Mouse (Mus musculus) cerebellum, adult 9-10 months (tissue): ENCODE results near the gene Clip1.
A peak's percentile ranks its signal among the peaks of the same experiment; 100 is the strongest.

Experiments used
- DNase-seq: peaks from one replicate; pipeline ENCODE4 v3.0.0; 2022

Gene Clip1

GRCm38 (mm10) chr5:123593622-123594280 is 90.7 kb downstream of the Clip1 start:
- no peak for DNase-seq

- DNase-seq: no peak
Observed at GRCm38 (mm10) chr5:123580043-123580442, 104.4 kb downstream of the Clip1 start.

- no peak for DNase-seq
Observed at GRCm38 (mm10) chr5:123576696-123577095, 107.7 kb downstream of the Clip1 start.

- DNase-seq: peak; percentile 28
Observed at GRCm38 (mm10) chr5:123573362-123573761, 111.1 kb downstream of the Clip1 start.

- peak; percentile 98 for DNase-seq
Observed at GRCm38 (mm10) chr5:123572357-123573186, 111.8 kb downstream of the Clip1 start, which contains the start of gene Vps33a. Vps33a (minus strand) TSS chr5:123573038.

- DNase-seq: no peak
Observed at GRCm38 (mm10) chr5:123561128-123561527, 123.3 kb downstream of the Clip1 start.

GRCm38 (mm10) chr5:123559588-123559987 is 124.8 kb downstream of the Clip1 start:
- no peak for DNase-seq

GRCm38 (mm10) chr5:123556451-123556850 is 128.0 kb downstream of the Clip1 start:
- peak; percentile 77 for DNase-seq

GRCm38 (mm10) chr5:123555693-123556092 is 128.7 kb downstream of the Clip1 start:
- DNase-seq: no peak

- no peak for DNase-seq
Observed at GRCm38 (mm10) chr5:123533801-123534200, 150.6 kb downstream of the Clip1 start.

- DNase-seq: no peak
Observed at GRCm38 (mm10) chr5:123530056-123530455, 154.4 kb downstream of the Clip1 start.

GRCm38 (mm10) chr5:123528641-123529040 is 155.8 kb downstream of the Clip1 start:
- DNase-seq: no peak
